In the genomic region with DNA sequence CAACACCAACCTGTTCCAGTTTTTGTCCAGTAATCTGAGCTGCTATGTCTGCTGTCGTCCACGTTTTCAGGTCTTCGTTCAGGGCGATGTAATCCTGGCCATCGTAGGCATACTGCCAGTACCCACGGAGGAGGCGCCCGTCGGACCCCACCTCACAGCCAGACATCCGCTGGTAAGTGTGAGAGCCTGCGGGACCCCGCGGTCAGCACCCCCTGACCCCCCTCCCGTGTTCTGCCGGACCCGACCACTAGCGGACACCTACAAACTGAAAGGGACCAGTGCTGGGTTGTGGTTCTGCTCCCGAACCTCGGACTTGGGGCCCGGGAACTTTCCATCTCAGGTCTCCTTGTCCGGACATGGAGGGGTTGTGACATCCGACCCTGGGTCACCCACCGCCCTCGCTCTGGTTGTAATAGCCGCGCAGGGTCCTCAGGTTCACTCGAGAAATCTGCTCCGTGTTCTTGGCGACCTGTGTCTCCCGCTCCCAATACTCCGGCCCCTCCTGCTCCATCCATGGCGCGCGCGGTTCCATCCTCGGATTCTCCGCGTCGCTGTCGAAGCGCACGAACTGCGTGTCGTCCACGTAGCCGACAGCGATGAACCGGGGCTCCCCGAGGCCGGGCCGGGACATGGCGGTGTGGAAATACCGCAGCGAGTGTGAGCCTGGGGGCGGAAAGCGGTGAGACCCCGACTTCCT, we compare ENCODE assay signal across 8 mouse cellular contexts. TPM values are rescaled to one million over a fixed set of nuclear protein-coding genes. Genes with fewer than 3 reads are reported as not detected.
DNase-seq lines count a peak whose midpoint lies in the region; ATAC-seq and TF ChIP-seq lines count a peak whose summit lies in the region.

No protein-coding gene starts in this region.

- WGBS in kidney, adult 2 months: 4% methylated on average over 57 of the region's 57 CpGs
- WGBS in hindbrain, embryonic 13.5 days: 3% methylated on average over 57 of the region's 57 CpGs
- WGBS in midbrain, embryonic 16.5 days: 3% methylated on average over 57 of the region's 57 CpGs

- H3K27ac ChIP-seq in kidney, adult 2 months (ENCODE audit: insufficient read depth, low read depth, low read length): peak overlapping the region; percentile 8; the same call in 1 of the 2 replicates
- H3K27ac ChIP-seq in hindbrain, embryonic 13.5 days: no peak overlapping the region
- H3K27ac ChIP-seq in midbrain, embryonic 16.5 days (ENCODE audit: low read length): no peak overlapping the region

- H3K9ac ChIP-seq in hindbrain, embryonic 13.5 days: peak overlapping the region; percentile 67
- peak overlapping the region; percentile 60 for H3K9ac ChIP-seq in midbrain, embryonic 16.5 days (ENCODE audit: low read depth, low read length)

- no peaks in the 10 kb centered on the region for H3K36me3 ChIP-seq in kidney, adult 2 months (ENCODE audit: control insufficient read depth, insufficient read depth, low read length)
- no peaks in the 10 kb centered on the region for H3K36me3 ChIP-seq in hindbrain, embryonic 13.5 days
- no peaks in the 10 kb centered on the region for H3K36me3 ChIP-seq in midbrain, embryonic 16.5 days (ENCODE audit: control insufficient read depth, insufficient read depth, low read length)

- no peak for DNase-seq in kidney, adult 2 months
- no peak for DNase-seq in kidney, adult 11 months
- DNase-seq in ZHBTc4 (ENCODE audit: low read depth, low spot score): peak; percentile 24
- DNase-seq in retina, embryonic 14.5 days (ENCODE audit: low spot score): no peak
- no peak for DNase-seq in yolk sac, embryonic 10.5 days (ENCODE audit: low spot score)
- no peak for DNase-seq in T-cell, adult 2 months (ENCODE audit: low spot score)

- H3K9me3 ChIP-seq in hindbrain, embryonic 13.5 days: no peaks in the 10 kb centered on the region
- no peaks in the 10 kb centered on the region for H3K9me3 ChIP-seq in midbrain, embryonic 16.5 days (replicated peaks; ENCODE audit: control insufficient read depth, low read length, poor library complexity, severe bottlenecking)

- H3K4me2 ChIP-seq in hindbrain, embryonic 13.5 days: peak overlapping the region; percentile 61
- peak overlapping the region; percentile 61 for H3K4me2 ChIP-seq in midbrain, embryonic 16.5 days (ENCODE audit: low read length)

- peak overlapping the region; percentile 61 for H3K4me3 ChIP-seq in kidney, adult 2 months (ENCODE audit: insufficient read depth, low read depth, low read length)
- H3K4me3 ChIP-seq in hindbrain, embryonic 13.5 days: peak overlapping the region; percentile 38
- H3K4me3 ChIP-seq in midbrain, embryonic 16.5 days (ENCODE audit: low read depth, low read length): peak overlapping the region; percentile 40

- no peaks in the 10 kb centered on the region for H3K27me3 ChIP-seq in kidney, adult 2 months (replicated peaks; ENCODE audit: control insufficient read depth, insufficient read depth, low read length)
- peaks cover 74% of the 10 kb centered on the region for H3K27me3 ChIP-seq in hindbrain, embryonic 13.5 days
- H3K27me3 ChIP-seq in midbrain, embryonic 16.5 days (ENCODE audit: control insufficient read depth, insufficient read depth, low read depth, low read length): peaks cover 36% of the 10 kb centered on the region

- no peak for TF ChIP-seq CTCF in kidney, adult 2 months (conservative IDR thresholded peaks at IDR 0.05; ENCODE audit: insufficient read depth, insufficient read length, low read depth, low read length)

- peaks cover 12% of the 10 kb centered on the region; the same call in 1 of the 2 replicates for H3K4me1 ChIP-seq in kidney, adult 2 months (ENCODE audit: control insufficient read depth, insufficient read depth, low read length)
- peaks cover 28% of the 10 kb centered on the region for H3K4me1 ChIP-seq in hindbrain, embryonic 13.5 days (replicated peaks)
- H3K4me1 ChIP-seq in midbrain, embryonic 16.5 days (ENCODE audit: control insufficient read depth, insufficient read depth, low read length): peaks cover 11% of the 10 kb centered on the region; the same call in 1 of the 2 replicates

- TF ChIP-seq POLR2A in kidney, adult 2 months (IDR thresholded peaks at IDR 0.05; ENCODE audit: low read depth, low read length): no peak

- no peak for ATAC-seq in hindbrain, embryonic 13.5 days (ENCODE audit: low FRiP score)
- no peak for ATAC-seq in midbrain, embryonic 16.5 days

RNA-seq across cellular contexts. Expression of a gene that starts 22.1 kb away (rescaled TPM):
- 1,162 and 1,255 TPM in 2 replicates for polyA plus RNA-seq in kidney, adult 2 months (2012; rRNA removed)
- polyA plus RNA-seq in hindbrain, embryonic 13.5 days (2015; fragmentation: Nextera tagmentation; extraction: Ambion mirVana): 12.2 and 13.0 TPM in 2 replicates
- polyA plus RNA-seq in midbrain, embryonic 16.5 days (2015; fragmentation: Nextera tagmentation; extraction: Ambion mirVana): 11.0 and 13.1 TPM in 2 replicates

RNA-seq across cellular contexts. Expression of a gene that starts 22.2 kb away (rescaled TPM):
- polyA plus RNA-seq in kidney, adult 2 months (2012; rRNA removed): 342 and 406 TPM in 2 replicates
- 928 and 950 TPM in 2 replicates for polyA plus RNA-seq in hindbrain, embryonic 13.5 days (2015; fragmentation: Nextera tagmentation; extraction: Ambion mirVana)
- 620 and 627 TPM in 2 replicates for polyA plus RNA-seq in midbrain, embryonic 16.5 days (2015; fragmentation: Nextera tagmentation; extraction: Ambion mirVana)

RNA-seq across cellular contexts. Expression of a gene that starts 22.4 kb away (rescaled TPM):
- 54.2 and 60.5 TPM in 2 replicates for polyA plus RNA-seq in kidney, adult 2 months (2012; rRNA removed)
- 69.6 and 69.9 TPM in 2 replicates for polyA plus RNA-seq in hindbrain, embryonic 13.5 days (2015; fragmentation: Nextera tagmentation; extraction: Ambion mirVana)
- 78.3 and 80.5 TPM in 2 replicates for polyA plus RNA-seq in midbrain, embryonic 16.5 days (2015; fragmentation: Nextera tagmentation; extraction: Ambion mirVana)

RNA-seq across cellular contexts. Expression of a gene that starts 26.7 kb away (rescaled TPM):
- 6.7 and 7.8 TPM in 2 replicates for polyA plus RNA-seq in kidney, adult 2 months (2012; rRNA removed)
- polyA plus RNA-seq in hindbrain, embryonic 13.5 days (2015; fragmentation: Nextera tagmentation; extraction: Ambion mirVana): 12.2 TPM in 2 replicates
- polyA plus RNA-seq in midbrain, embryonic 16.5 days (2015; fragmentation: Nextera tagmentation; extraction: Ambion mirVana): 15.2 and 16.6 TPM in 2 replicates

RNA-seq across cellular contexts. Expression of a gene that starts 37.5 kb away (rescaled TPM):
- polyA plus RNA-seq in kidney, adult 2 months (2012; rRNA removed): 15.3 and 16.0 TPM in 2 replicates
- 24.3 and 25.2 TPM in 2 replicates for polyA plus RNA-seq in hindbrain, embryonic 13.5 days (2015; fragmentation: Nextera tagmentation; extraction: Ambion mirVana)
- polyA plus RNA-seq in midbrain, embryonic 16.5 days (2015; fragmentation: Nextera tagmentation; extraction: Ambion mirVana): 19.2 TPM in 2 replicates

Comparison
In these comparisons a context has a peak if more than half of its experiments do, and no peak if none do; other contexts are left out.
1. RNA of a gene that starts 22.1 kb away (polyA plus RNA-seq): 1,162 to 1,255 TPM in kidney, adult 2 months; 11.0 to 13.1 TPM in midbrain, embryonic 16.5 days and 12.2 to 13.0 TPM in hindbrain, embryonic 13.5 days; every median in the first group is over 10 times any median in the second.
2. Peak in every context shown above with its lines, with median percentiles within 50 percentile points of each other: H3K4me3 ChIP-seq.